Mouse (Mus musculus): ENCODE measurements around the gene Qrfp. TPM values are rescaled to one million over a fixed set of nuclear protein-coding genes. Genes with fewer than 3 reads are reported as not detected.

The Qrfp gene
- polyA plus RNA-seq, 1 experiment, result not detected

- no peak overlapping the region for H3K27ac ChIP-seq (ENCODE audit: insufficient read depth, low read length)
- H3K4me3 ChIP-seq (replicated peaks; ENCODE audit: insufficient read depth, low read depth, low read length), result no peak overlapping the region
- WGBS, result 80% methylated on average over 8 of the region's 8 CpGs
- H3K4me1 ChIP-seq (ENCODE audit: control insufficient read depth, insufficient read depth, low read length), result peaks cover 2% of the 10 kb centered on the region
- no peak for DNase-seq
- TF ChIP-seq CTCF (IDR thresholded peaks at IDR 0.05; ENCODE audit: borderline replicate concordance, insufficient read depth, low read depth, low read length), result no peak
- TF ChIP-seq POLR2A (IDR thresholded peaks at IDR 0.05; ENCODE audit: borderline replicate concordance, insufficient read depth, low read length), result no peak
- H3K27me3 ChIP-seq (ENCODE audit: control insufficient read depth, insufficient read depth, low read length), result no peaks in the 10 kb centered on the region
Measured at GRCm38 (mm10) chr2:31782958-31783602, 27.3 kb downstream of the Qrfp start.

GRCm38 (mm10) chr2:31779258-31779657, 31.1 kb downstream of the Qrfp start:
- Histone ChIP-seq H3K27ac (ENCODE audit: insufficient read depth, low read length) (no peak overlapping the region), H3K4me1 (ENCODE audit: control insufficient read depth, insufficient read depth, low read length) (no peaks in the 10 kb centered on the region), H3K27me3 (ENCODE audit: control insufficient read depth, insufficient read depth, low read length) (no peaks in the 10 kb centered on the region), H3K4me3 (replicated peaks; ENCODE audit: insufficient read depth, low read depth, low read length) (no peak overlapping the region)
- DNase-seq, result no peak
- WGBS, result 88% methylated on average over 2 of the region's 2 CpGs
- no peak for TF ChIP-seq CTCF (IDR thresholded peaks at IDR 0.05; ENCODE audit: borderline replicate concordance, insufficient read depth, low read depth, low read length)
- TF ChIP-seq POLR2A (IDR thresholded peaks at IDR 0.05; ENCODE audit: borderline replicate concordance, insufficient read depth, low read length), result no peak

GRCm38 (mm10) chr2:31776479-31776878, 33.9 kb downstream of the Qrfp start:
- DNase-seq, result no peak
- 96% methylated on average over 3 of the region's 3 CpGs for WGBS
- Histone ChIP-seq H3K27ac (ENCODE audit: insufficient read depth, low read length) (no peak overlapping the region), H3K27me3 (ENCODE audit: control insufficient read depth, insufficient read depth, low read length) (no peaks in the 10 kb centered on the region), H3K4me1 (ENCODE audit: control insufficient read depth, insufficient read depth, low read length) (no peaks in the 10 kb centered on the region; the same call in none of the 2 replicates), H3K4me3 (replicated peaks; ENCODE audit: insufficient read depth, low read depth, low read length) (no peak overlapping the region)
- TF ChIP-seq POLR2A (IDR thresholded peaks at IDR 0.05; ENCODE audit: borderline replicate concordance, insufficient read depth, low read length) (no peak), CTCF (IDR thresholded peaks at IDR 0.05; ENCODE audit: borderline replicate concordance, insufficient read depth, low read depth, low read length) (no peak)

- H3K4me1 ChIP-seq (ENCODE audit: control insufficient read depth, insufficient read depth, low read length), result peaks cover 8% of the 10 kb centered on the region
- DNase-seq, result no peak
- peak overlapping the region; percentile 43; the same call in 1 of the 2 replicates for H3K27ac ChIP-seq (ENCODE audit: insufficient read depth, low read length)
- H3K27me3 ChIP-seq (ENCODE audit: control insufficient read depth, insufficient read depth, low read length), result no peaks in the 10 kb centered on the region
- TF ChIP-seq CTCF (IDR thresholded peaks at IDR 0.05; ENCODE audit: borderline replicate concordance, insufficient read depth, low read depth, low read length) (no peak), POLR2A (IDR thresholded peaks at IDR 0.05; ENCODE audit: borderline replicate concordance, insufficient read depth, low read length) (no peak)
- H3K4me3 ChIP-seq (replicated peaks; ENCODE audit: insufficient read depth, low read depth, low read length), result no peak overlapping the region
- 49% methylated on average over 7 of the region's 7 CpGs for WGBS
Measured at GRCm38 (mm10) chr2:31770781-31771441, 39.5 kb downstream of the Qrfp start.

- peaks cover 8% of the 10 kb centered on the region for H3K4me1 ChIP-seq (ENCODE audit: control insufficient read depth, insufficient read depth, low read length)
- WGBS, result 46% methylated on average over 6 of the region's 6 CpGs
- no peak overlapping the region for H3K4me3 ChIP-seq (replicated peaks; ENCODE audit: insufficient read depth, low read depth, low read length)
- 0 out of 2 replicates have a peak overlapping the region, but pooled peaks have one; percentile 34 for H3K27ac ChIP-seq (ENCODE audit: insufficient read depth, low read length)
- no peak for DNase-seq
- TF ChIP-seq CTCF (IDR thresholded peaks at IDR 0.05; ENCODE audit: borderline replicate concordance, insufficient read depth, low read depth, low read length), result no peak
- no peak for TF ChIP-seq POLR2A (IDR thresholded peaks at IDR 0.05; ENCODE audit: borderline replicate concordance, insufficient read depth, low read length)
- H3K27me3 ChIP-seq (ENCODE audit: control insufficient read depth, insufficient read depth, low read length), result no peaks in the 10 kb centered on the region
Measured at GRCm38 (mm10) chr2:31769631-31770111, 40.7 kb downstream of the Qrfp start.

GRCm38 (mm10) chr2:31769115-31769514, 41.3 kb downstream of the Qrfp start:
- DNase-seq, result no peak
- no peak overlapping the region for H3K27ac ChIP-seq (ENCODE audit: insufficient read depth, low read length)
- no peak overlapping the region for H3K4me3 ChIP-seq (replicated peaks; ENCODE audit: insufficient read depth, low read depth, low read length)
- peaks cover 8% of the 10 kb centered on the region for H3K4me1 ChIP-seq (ENCODE audit: control insufficient read depth, insufficient read depth, low read length)
- WGBS, result 56% methylated on average over 4 of the region's 4 CpGs
- TF ChIP-seq POLR2A (IDR thresholded peaks at IDR 0.05; ENCODE audit: borderline replicate concordance, insufficient read depth, low read length), result no peak
- no peak for TF ChIP-seq CTCF (IDR thresholded peaks at IDR 0.05; ENCODE audit: borderline replicate concordance, insufficient read depth, low read depth, low read length)
- H3K27me3 ChIP-seq (ENCODE audit: control insufficient read depth, insufficient read depth, low read length), result no peaks in the 10 kb centered on the region

GRCm38 (mm10) chr2:31767815-31768214, 42.6 kb downstream of the Qrfp start:
- Histone ChIP-seq H3K27ac (ENCODE audit: insufficient read depth, low read length) (no peak overlapping the region), H3K4me1 (ENCODE audit: control insufficient read depth, insufficient read depth, low read length) (peaks cover 8% of the 10 kb centered on the region), H3K27me3 (ENCODE audit: control insufficient read depth, insufficient read depth, low read length) (no peaks in the 10 kb centered on the region), H3K4me3 (replicated peaks; ENCODE audit: insufficient read depth, low read depth, low read length) (no peak overlapping the region)
- WGBS, result 82% methylated on average over 4 of the region's 4 CpGs
- TF ChIP-seq POLR2A (IDR thresholded peaks at IDR 0.05; ENCODE audit: borderline replicate concordance, insufficient read depth, low read length), result no peak
- TF ChIP-seq CTCF (IDR thresholded peaks at IDR 0.05; ENCODE audit: borderline replicate concordance, insufficient read depth, low read depth, low read length), result no peak
- no peak for DNase-seq

GRCm38 (mm10) chr2:31767104-31767503, 43.3 kb downstream of the Qrfp start:
- Histone ChIP-seq H3K4me3 (replicated peaks; ENCODE audit: insufficient read depth, low read depth, low read length) (no peak overlapping the region), H3K27ac (ENCODE audit: insufficient read depth, low read length) (no peak overlapping the region), H3K27me3 (ENCODE audit: control insufficient read depth, insufficient read depth, low read length) (no peaks in the 10 kb centered on the region), H3K4me1 (ENCODE audit: control insufficient read depth, insufficient read depth, low read length) (peaks cover 8% of the 10 kb centered on the region)
- no peak for TF ChIP-seq CTCF (IDR thresholded peaks at IDR 0.05; ENCODE audit: borderline replicate concordance, insufficient read depth, low read depth, low read length)
- TF ChIP-seq POLR2A (IDR thresholded peaks at IDR 0.05; ENCODE audit: borderline replicate concordance, insufficient read depth, low read length), result no peak
- no peak for DNase-seq
- 88% methylated on average over 6 of the region's 6 CpGs for WGBS

Data from cerebellum, adult 2 months (tissue).